8 mouse cellular contexts compared by ENCODE assay signal in genomic region chr9:86583740-86584139, GRCm38 (mm10). TPM values are rescaled to one million over a fixed set of nuclear protein-coding genes. Genes with fewer than 3 reads are reported as not detected.
DNase-seq lines count a peak whose midpoint lies in the region; ATAC-seq lines count a peak whose summit lies in the region.
"Had no signal": no experiment of that assay in that cellular context is flagged by ENCODE, and none has a peak within 500 bp of the region (broad histone marks: within the 10 kb centered on the region; RNA-seq: fewer than 3 reads in every experiment).

No protein-coding gene starts in this region.

- H3K27me3 ChIP-seq in forebrain, embryonic 13.5 days: no peaks in the 10 kb centered on the region
- H3K27me3 ChIP-seq in hindbrain, embryonic 14.5 days (ENCODE audit: control insufficient read depth, insufficient read depth, low read length): no peaks in the 10 kb centered on the region
- H3K27me3 ChIP-seq: liver, embryonic 15.5 days had no signal

- H3K27ac ChIP-seq in forebrain, embryonic 13.5 days: no peak overlapping the region
- no peak overlapping the region for H3K27ac ChIP-seq in hindbrain, embryonic 14.5 days
- H3K27ac ChIP-seq: liver, embryonic 15.5 days had no signal

- no peaks in the 10 kb centered on the region for H3K4me1 ChIP-seq in forebrain, embryonic 13.5 days
- no peaks in the 10 kb centered on the region for H3K4me1 ChIP-seq in hindbrain, embryonic 14.5 days (replicated peaks; ENCODE audit: control insufficient read depth, insufficient read depth, low read length)
- H3K4me1 ChIP-seq: liver, embryonic 15.5 days had no signal

- no peaks in the 10 kb centered on the region for H3K9me3 ChIP-seq in forebrain, embryonic 13.5 days (replicated peaks)
- H3K9me3 ChIP-seq in hindbrain, embryonic 14.5 days (ENCODE audit: control insufficient read depth, low read length): no peaks in the 10 kb centered on the region
- H3K9me3 ChIP-seq: liver, embryonic 15.5 days had no signal

- peak; percentile 73 for ATAC-seq in forebrain, embryonic 13.5 days
- ATAC-seq in hindbrain, embryonic 14.5 days (ENCODE audit: low FRiP score): peak; percentile 60; the same call in 1 of the 2 replicates
- peak; percentile 89 for ATAC-seq in megakaryocyte, adult 5-6 weeks (ENCODE audit: poor library complexity, severe bottlenecking)

- DNase-seq in Muller cell, postnatal 12 days (ENCODE audit: inconsistent ontology term): peak; percentile 26
- peak; percentile 60 for DNase-seq in c-Kit-positive CD71-positive TER-119-positive erythroid progenitor cells, embryonic 14.5 days (ENCODE audit: low spot score)
- peak; percentile 78 for DNase-seq in hindbrain, embryonic 14.5 days (ENCODE audit: low spot score)
- DNase-seq in layer of hippocampus, postnatal 10 days (ENCODE audit: low spot score in 2 of 2): peak; percentile 74 to 77
- DNase-seq in right cerebral cortex, adult 18-20 months: peak; percentile 68

- no peaks in the 10 kb centered on the region for H3K36me3 ChIP-seq in forebrain, embryonic 13.5 days (ENCODE audit: poor library complexity, severe bottlenecking)
- peaks cover 6% of the 10 kb centered on the region; the same call in 1 of the 2 replicates for H3K36me3 ChIP-seq in hindbrain, embryonic 14.5 days (replicated peaks; ENCODE audit: control insufficient read depth, insufficient read depth)
- H3K36me3 ChIP-seq: liver, embryonic 15.5 days had no signal

- H3K4me3 ChIP-seq in forebrain, embryonic 13.5 days: no peak overlapping the region
- H3K4me3 ChIP-seq in hindbrain, embryonic 14.5 days (replicated peaks; ENCODE audit: low read length): no peak overlapping the region
- H3K4me3 ChIP-seq: liver, embryonic 15.5 days had no signal

- no peak overlapping the region for H3K9ac ChIP-seq in forebrain, embryonic 13.5 days
- H3K9ac ChIP-seq in hindbrain, embryonic 14.5 days: no peak overlapping the region
- H3K9ac ChIP-seq: liver, embryonic 15.5 days had no signal

- H3K4me2 ChIP-seq in forebrain, embryonic 13.5 days: no peak overlapping the region
- H3K4me2 ChIP-seq in hindbrain, embryonic 14.5 days (replicated peaks): no peak overlapping the region
- H3K4me2 ChIP-seq: liver, embryonic 15.5 days had no signal

- WGBS in forebrain, embryonic 13.5 days: 53% methylated on average over 3 of the region's 3 CpGs
- WGBS in hindbrain, embryonic 14.5 days: 54% methylated on average over 3 of the region's 3 CpGs

RNA-seq across cellular contexts. Expression of gene Rwdd2a, which starts 11.9 kb away (rescaled TPM):
- polyA plus RNA-seq in forebrain, embryonic 13.5 days (2015; fragmentation: Nextera tagmentation; extraction: Ambion mirVana): 5.0 and 6.2 TPM in 2 replicates
- 26.6 and 31.7 TPM in 2 replicates for polyA plus RNA-seq in hindbrain, embryonic 14.5 days (2014; fragmentation: Nextera tagmentation; extraction: Ambion mirVana)
- total RNA-seq in layer of hippocampus, postnatal 10 days (2021): 10 to 100 TPM; 38.2 to 41.7 TPM
- 19.3 and 23.2 TPM in 2 replicates for total RNA-seq in megakaryocyte, adult 5-6 weeks (2015)
- 15.7 and 21.9 TPM in 2 replicates for total RNA-seq in megakaryocyte, adult 5-6 weeks (2017)

RNA-seq across cellular contexts. Expression of gene Pgm3, which starts 12.1 kb away (rescaled TPM):
- 39.7 and 43.3 TPM in 2 replicates for polyA plus RNA-seq in forebrain, embryonic 13.5 days (2015; fragmentation: Nextera tagmentation; extraction: Ambion mirVana)
- polyA plus RNA-seq in hindbrain, embryonic 14.5 days (2014; fragmentation: Nextera tagmentation; extraction: Ambion mirVana): 33.3 and 38.6 TPM in 2 replicates
- 10 to 100 TPM; 21.3 to 23.4 TPM for total RNA-seq in layer of hippocampus, postnatal 10 days (2021)
- total RNA-seq in megakaryocyte, adult 5-6 weeks (2015): 13.5 and 16.3 TPM in 2 replicates
- 16.5 and 21.8 TPM in 2 replicates for total RNA-seq in megakaryocyte, adult 5-6 weeks (2017)

Comparison
In these comparisons a context has a peak if more than half of its experiments do, and no peak if none do; other contexts are left out.
1. DNase-seq: peak in every context shown above with its lines; median percentile 78 in hindbrain, embryonic 14.5 days; 76 in layer of hippocampus, postnatal 10 days; 68 in right cerebral cortex, adult 18-20 months; 60 in c-Kit-positive CD71-positive TER-119-positive erythroid progenitor cells, embryonic 14.5 days; 26 in Muller cell, postnatal 12 days.